ENCODE assay signal across 8 mouse cellular contexts in the genomic region with DNA sequence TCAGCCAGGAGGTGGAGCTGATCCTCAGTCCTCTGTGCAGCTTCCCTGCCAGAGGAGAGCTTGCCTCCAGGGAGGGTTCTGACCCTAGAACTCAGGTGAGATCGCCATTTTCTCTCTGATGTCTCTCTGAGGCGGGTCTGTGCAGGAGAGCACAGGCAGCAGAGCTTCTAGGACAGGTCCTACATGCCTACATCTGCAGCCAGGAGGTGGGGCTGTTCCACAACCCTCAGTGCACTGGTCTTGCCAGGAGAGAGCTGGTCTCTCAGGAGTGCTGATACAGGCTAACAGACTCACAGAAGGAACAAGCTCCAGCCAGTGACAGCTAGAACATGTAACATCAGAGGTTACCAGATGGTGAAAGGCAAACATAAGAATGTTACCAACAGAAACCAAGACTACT.
A peak's percentile ranks its signal among the peaks of the same experiment; 100 is the strongest.
DNase-seq lines count a peak whose midpoint lies in the region; ATAC-seq and TF ChIP-seq lines count a peak whose summit lies in the region.
"Had no signal": no experiment of that assay in that cellular context is flagged by ENCODE, and none has a peak within 500 bp of the region (broad histone marks: within the 10 kb centered on the region; RNA-seq: fewer than 3 reads in every experiment).

No protein-coding gene starts in this region.

- TF ChIP-seq POLR2A in bone marrow macrophage, adult 2 months (IDR thresholded peaks at IDR 0.05; ENCODE audit: borderline replicate concordance, low read depth, low read length) = no peak

- peak; percentile 43; the same call in 1 of the 2 replicates for TF ChIP-seq CTCF in bone marrow macrophage, adult 2 months (IDR thresholded peaks at IDR 0.05; ENCODE audit: low read depth, low read length)
- TF ChIP-seq CTCF in lung, postnatal 0 days (IDR thresholded peaks at IDR 0.05) = peak; percentile 69

- H3K4me2 ChIP-seq in lung, postnatal 0 days (replicated peaks; ENCODE audit: low read depth, low read length) = no peak overlapping the region
- no peak overlapping the region for H3K4me2 ChIP-seq in forebrain, embryonic 11.5 days (ENCODE audit: low read depth, low read length, severe bottlenecking)
- H3K4me2 ChIP-seq: embryonic facial prominence, embryonic 13.5 days had no signal

- no peak; the same call in 1 of the 2 replicates for ATAC-seq in lung, postnatal 0 days
- ATAC-seq in frontal cortex, adult (ENCODE audit: low TSS enrichment) = no peak
- no peak for ATAC-seq in forebrain, embryonic 11.5 days (replicated peaks; ENCODE audit: low FRiP score)

- no peaks in the 10 kb centered on the region for H3K36me3 ChIP-seq in lung, postnatal 0 days (ENCODE audit: insufficient read depth, low read length)
- H3K36me3 ChIP-seq in forebrain, embryonic 11.5 days (ENCODE audit: control insufficient read depth, insufficient read depth, low read length) = no peaks in the 10 kb centered on the region
- H3K36me3 ChIP-seq: embryonic facial prominence, embryonic 13.5 days had no signal

- no peak overlapping the region for H3K27ac ChIP-seq in bone marrow macrophage, adult 2 months (ENCODE audit: insufficient read depth, low read depth, low read length)
- no peak overlapping the region for H3K27ac ChIP-seq in lung, postnatal 0 days (ENCODE audit: low read length)
- H3K27ac ChIP-seq in forebrain, embryonic 11.5 days (ENCODE audit: low read depth, low read length) = no peak overlapping the region
- H3K27ac ChIP-seq: embryonic facial prominence, embryonic 13.5 days had no signal

- no peaks in the 10 kb centered on the region for H3K27me3 ChIP-seq in lung, postnatal 0 days (replicated peaks; ENCODE audit: insufficient read depth, low read length)
- H3K27me3 ChIP-seq in forebrain, embryonic 11.5 days (ENCODE audit: control insufficient read depth, insufficient read depth, low read length) = no peaks in the 10 kb centered on the region
- H3K27me3 ChIP-seq: embryonic facial prominence, embryonic 13.5 days had no signal

- DNase-seq in urinary bladder, postnatal 36 days (ENCODE audit: low spot score in 2 of 2) = peak; percentile 33 to 47
- no peak for DNase-seq in urinary bladder, postnatal 25 days (ENCODE audit: low spot score)
- DNase-seq in lung, postnatal 0 days (ENCODE audit: low spot score) = peak; percentile 45
- DNase-seq in Muller cell, postnatal 12 days (ENCODE audit: inconsistent ontology term) = no peak
- DNase-seq in forebrain, embryonic 11.5 days (ENCODE audit: low spot score) = no peak

- H3K9ac ChIP-seq in lung, postnatal 0 days (replicated peaks; ENCODE audit: low read depth) = no peak overlapping the region
- H3K9ac ChIP-seq in forebrain, embryonic 11.5 days (ENCODE audit: low read length) = no peak overlapping the region
- H3K9ac ChIP-seq: embryonic facial prominence, embryonic 13.5 days had no signal

- peaks cover 23% of the 10 kb centered on the region for H3K4me1 ChIP-seq in bone marrow macrophage, adult 2 months (ENCODE audit: control insufficient read depth, insufficient read depth, low read length)
- H3K4me1 ChIP-seq in lung, postnatal 0 days (ENCODE audit: insufficient read depth, low read depth, low read length) = no peaks in the 10 kb centered on the region
- H3K4me1 ChIP-seq in forebrain, embryonic 11.5 days (replicated peaks; ENCODE audit: control insufficient read depth, insufficient read depth, low read length) = no peaks in the 10 kb centered on the region

- WGBS in lung, postnatal 0 days = 51% methylated on average over 2 of the region's 2 CpGs
- 37% methylated on average over 2 of the region's 2 CpGs for WGBS in forebrain, embryonic 11.5 days

- no peaks in the 10 kb centered on the region for H3K9me3 ChIP-seq in lung, postnatal 0 days (ENCODE audit: low read length)
- H3K9me3 ChIP-seq in forebrain, embryonic 11.5 days (ENCODE audit: control insufficient read depth, low read length) = no peaks in the 10 kb centered on the region
- H3K9me3 ChIP-seq: embryonic facial prominence, embryonic 13.5 days had no signal

- no peak for TF ChIP-seq EP300 in lung, postnatal 0 days (IDR thresholded peaks at IDR 0.05)

- no peak overlapping the region for H3K4me3 ChIP-seq in bone marrow macrophage, adult 2 months (ENCODE audit: insufficient read depth, low read length)
- H3K4me3 ChIP-seq in lung, postnatal 0 days (ENCODE audit: low read depth, low read length) = no peak overlapping the region
- no peak overlapping the region for H3K4me3 ChIP-seq in forebrain, embryonic 11.5 days (ENCODE audit: low read depth, low read length)
- H3K4me3 ChIP-seq: embryonic facial prominence, embryonic 13.5 days had no signal

Comparison
In these comparisons a context has a peak if more than half of its experiments do, and no peak if none do; other contexts are left out.
1. DNase-seq: peak in urinary bladder, postnatal 36 days (2 of 2) and lung, postnatal 0 days (single experiment); none in urinary bladder, postnatal 25 days (single experiment), Muller cell, postnatal 12 days (single experiment) and forebrain, embryonic 11.5 days (single experiment).